Mouse (Mus musculus): ENCODE measurements around the gene Bsn.

GRCm38 (mm10) chr9:108126436-108127180 lies 63.6 kb downstream of the Bsn start:
- TF ChIP-seq POLR2A (IDR thresholded peaks at IDR 0.05; ENCODE audit: borderline replicate concordance, insufficient read depth, low read length), result no peak
- TF ChIP-seq CTCF (IDR thresholded peaks at IDR 0.05; ENCODE audit: borderline replicate concordance, insufficient read depth, low read depth, low read length), result no peak
